Mouse (Mus musculus): ENCODE data around the gene Celf2. TPM values are rescaled to one million over a fixed set of nuclear protein-coding genes. Genes with fewer than 3 reads are reported as not detected.

The Celf2 gene
- total RNA-seq, 4 experiments from 2014 or later = 407 to 514 (median 457) TPM

GRCm38 (mm10) chr2:6872131-6872893, 637.1 kb downstream of the Celf2 start:
- DNase-seq (ENCODE audit: low spot score in 2 of 2) = no peak

GRCm38 (mm10) chr2:6871281-6872130, 637.9 kb downstream of the Celf2 start:
- no peak for DNase-seq (ENCODE audit: low spot score in 2 of 2)

- DNase-seq (ENCODE audit: low spot score in 2 of 2) = no peak
Observed at GRCm38 (mm10) chr2:6869956-6870710, 639.2 kb downstream of the Celf2 start.

DNA sequence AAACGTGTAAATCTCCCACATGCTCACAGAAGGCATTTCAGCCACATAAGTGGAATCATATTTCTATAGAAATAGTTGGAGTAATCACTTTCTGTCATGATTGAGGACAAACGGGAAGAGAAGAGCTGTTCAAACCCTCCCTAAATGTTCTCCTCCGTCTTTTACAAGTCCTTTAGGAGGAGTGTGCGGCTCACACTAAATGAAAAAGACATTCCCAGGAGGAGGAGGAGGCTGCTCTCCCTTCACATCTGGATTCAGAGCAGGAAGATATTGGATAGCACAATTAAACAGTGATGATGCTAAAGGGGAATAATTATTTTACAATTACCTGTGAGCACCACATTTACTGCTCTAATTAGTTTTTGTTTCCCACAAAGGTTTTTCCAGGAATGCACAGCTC, 642.1 kb downstream of the Celf2 start:
- DNase-seq (ENCODE audit: low spot score in 2 of 2) = no peak

GRCm38 (mm10) chr2:6865785-6866184, 643.6 kb downstream of the Celf2 start:
- DNase-seq (ENCODE audit: low spot score in 2 of 2) = no peak

DNA sequence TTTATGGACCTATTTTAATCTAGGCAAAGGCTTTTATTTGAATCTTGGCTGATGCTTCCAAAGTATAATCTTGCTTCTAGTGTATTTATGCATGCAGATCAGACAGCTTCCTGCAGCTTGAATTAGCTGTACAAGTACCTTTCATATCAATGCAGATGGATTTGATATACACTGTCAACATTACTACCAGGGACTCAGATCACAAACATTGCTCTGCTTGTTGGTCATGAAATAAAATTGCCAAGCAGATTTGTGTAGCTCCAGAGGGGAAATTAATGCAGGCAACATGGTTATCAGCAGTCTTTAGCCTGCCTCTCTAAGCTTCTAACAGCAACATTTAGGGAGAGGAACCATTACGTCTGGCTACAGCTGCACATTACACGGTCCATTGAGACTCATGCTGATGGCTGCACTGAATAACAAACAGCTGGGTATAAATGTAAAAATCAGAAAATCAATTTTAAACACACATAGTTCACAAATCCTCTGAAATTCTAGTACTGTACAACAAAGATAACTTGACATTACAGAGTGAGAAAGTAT, 659.2 kb downstream of the Celf2 start:
- DNase-seq (ENCODE audit: low spot score in 2 of 2) = no peak

GRCm38 (mm10) chr2:6849388-6849787, 660.0 kb downstream of the Celf2 start:
- DNase-seq (ENCODE audit: low spot score in 2 of 2) = no peak

GRCm38 (mm10) chr2:6830021-6830420, 679.3 kb downstream of the Celf2 start:
- no peak for DNase-seq (ENCODE audit: low spot score in 2 of 2)

GRCm38 (mm10) chr2:6827583-6827982, 681.8 kb downstream of the Celf2 start:
- DNase-seq (ENCODE audit: low spot score in 2 of 2) = no peak

DNA sequence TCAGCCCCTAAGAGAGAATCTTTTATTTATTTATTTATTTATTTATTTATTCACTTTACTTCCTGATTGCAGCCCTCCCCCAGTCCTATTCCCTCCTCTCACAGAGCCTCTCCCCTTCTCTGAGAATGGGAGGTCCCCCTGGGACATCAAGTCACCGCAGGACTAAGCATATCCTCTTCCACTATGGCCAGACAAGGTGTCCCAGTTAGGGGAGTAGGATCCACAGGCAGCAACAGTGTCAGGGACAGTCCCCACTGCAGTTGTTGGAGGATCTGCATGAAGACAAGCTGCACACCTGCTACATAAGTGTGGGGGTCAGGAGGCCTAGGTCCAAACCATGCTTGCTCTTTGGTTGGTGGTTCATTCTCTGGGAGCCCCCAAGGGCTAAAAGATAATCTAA, 686.3 kb downstream of the Celf2 start:
- DNase-seq (ENCODE audit: low spot score in 2 of 2) = no peak

- no peak for DNase-seq (ENCODE audit: low spot score in 2 of 2)
Observed at GRCm38 (mm10) chr2:6821593-6821992, 687.8 kb downstream of the Celf2 start.

GRCm38 (mm10) chr2:6815281-6815680, 694.1 kb downstream of the Celf2 start:
- no peak for DNase-seq (ENCODE audit: low spot score in 2 of 2)

- DNase-seq (ENCODE audit: low spot score in 2 of 2) = no peak
Observed at GRCm38 (mm10) chr2:6808736-6809135, 700.6 kb downstream of the Celf2 start.

- no peak for DNase-seq (ENCODE audit: low spot score in 2 of 2)
Observed at GRCm38 (mm10) chr2:6796754-6797153, 712.6 kb downstream of the Celf2 start.

DNA sequence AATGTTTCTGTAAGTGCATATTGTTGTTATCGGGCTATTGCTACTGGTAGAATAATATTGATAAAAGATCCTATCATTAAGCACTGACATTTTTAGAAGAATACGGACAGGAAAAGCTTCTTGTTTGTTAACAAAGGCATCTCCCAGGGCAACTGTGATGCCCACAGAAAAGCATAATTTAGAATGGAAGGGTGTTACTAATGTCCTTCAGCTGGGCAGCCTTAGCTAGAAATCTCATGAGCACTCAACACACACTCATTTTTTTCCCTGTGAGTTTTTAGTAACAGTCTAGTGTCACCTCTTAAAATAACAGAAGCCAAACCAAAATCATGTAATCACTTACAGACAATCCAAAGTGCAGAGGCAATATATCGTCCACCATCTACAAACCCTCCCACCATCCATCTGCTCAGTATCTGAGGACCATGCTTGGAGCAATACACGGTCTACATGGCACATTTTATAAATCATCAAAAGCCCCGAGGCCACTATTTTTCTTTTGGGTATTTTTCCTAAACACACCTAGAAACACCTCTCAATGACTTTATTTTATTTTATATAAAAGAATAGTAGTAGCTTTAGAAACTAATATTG, 713.3 kb downstream of the Celf2 start:
- DNase-seq (ENCODE audit: low spot score in 2 of 2) = no peak

DNA sequence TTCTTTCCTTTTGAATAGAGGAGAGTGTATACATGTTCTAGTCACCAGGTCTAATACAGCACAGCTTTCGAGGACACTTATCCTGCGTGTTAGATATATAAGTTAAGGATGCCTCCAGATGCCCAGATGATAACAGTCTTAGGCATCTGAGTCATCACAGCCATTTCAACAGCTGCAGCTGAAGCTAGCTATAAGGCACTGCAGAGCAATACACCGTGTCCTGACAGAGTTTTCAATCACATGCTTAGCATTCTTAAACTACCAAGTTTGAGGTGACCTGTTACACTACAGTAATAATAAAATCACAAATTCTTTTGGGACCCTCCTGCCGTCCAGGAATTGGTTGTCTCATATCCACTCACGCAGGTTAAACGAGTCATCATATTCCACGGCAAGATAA, 714.5 kb downstream of the Celf2 start:
- DNase-seq (ENCODE audit: low spot score in 2 of 2) = no peak

DNA sequence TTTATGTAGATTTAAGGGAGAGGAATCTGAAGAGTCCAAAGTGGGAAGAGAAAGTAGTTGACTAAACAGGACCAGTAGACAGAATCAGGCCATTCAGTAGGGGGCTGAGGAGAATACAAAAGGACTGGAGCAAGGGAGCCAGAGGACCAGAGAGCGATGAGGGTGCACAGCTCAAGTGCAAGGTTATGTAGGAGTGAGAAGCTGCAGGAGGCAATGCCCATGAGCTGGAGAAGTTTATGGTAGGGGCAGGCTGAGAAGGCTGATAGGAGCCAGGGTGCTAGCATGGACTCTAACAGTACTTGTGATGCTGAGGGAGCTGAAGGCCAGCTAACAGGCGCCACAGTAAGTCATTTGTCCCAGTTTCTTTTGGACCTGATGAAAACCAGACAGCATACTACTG, 718.5 kb downstream of the Celf2 start:
- no peak for DNase-seq (ENCODE audit: low spot score in 2 of 2)

- DNase-seq (ENCODE audit: low spot score in 2 of 2) = no peak
Observed at GRCm38 (mm10) chr2:6786494-6787144, 722.7 kb downstream of the Celf2 start.

GRCm38 (mm10) chr2:6770214-6770613, 739.1 kb downstream of the Celf2 start:
- DNase-seq (ENCODE audit: low spot score in 2 of 2) = no peak

DNA sequence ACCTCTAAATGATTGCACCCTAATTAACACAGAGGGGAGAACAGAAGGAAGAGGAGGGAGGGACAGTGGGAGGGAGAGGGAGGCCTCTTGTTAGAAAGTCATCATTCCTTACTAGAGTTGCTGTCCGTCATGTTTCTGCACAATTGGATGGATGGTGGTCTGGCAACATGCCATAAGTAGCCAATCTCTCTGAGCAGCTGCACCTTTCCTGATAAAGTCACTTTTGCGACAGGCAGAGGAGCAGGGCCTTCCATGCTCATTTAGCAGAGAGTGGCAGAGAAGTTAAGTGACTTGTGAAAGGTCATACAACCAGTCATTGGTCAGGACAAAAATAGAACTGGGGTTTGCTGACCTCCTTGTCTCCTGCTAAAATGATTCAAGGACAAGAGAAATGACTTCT, 747.0 kb downstream of the Celf2 start:
- DNase-seq (ENCODE audit: low spot score in 2 of 2) = no peak

DNA sequence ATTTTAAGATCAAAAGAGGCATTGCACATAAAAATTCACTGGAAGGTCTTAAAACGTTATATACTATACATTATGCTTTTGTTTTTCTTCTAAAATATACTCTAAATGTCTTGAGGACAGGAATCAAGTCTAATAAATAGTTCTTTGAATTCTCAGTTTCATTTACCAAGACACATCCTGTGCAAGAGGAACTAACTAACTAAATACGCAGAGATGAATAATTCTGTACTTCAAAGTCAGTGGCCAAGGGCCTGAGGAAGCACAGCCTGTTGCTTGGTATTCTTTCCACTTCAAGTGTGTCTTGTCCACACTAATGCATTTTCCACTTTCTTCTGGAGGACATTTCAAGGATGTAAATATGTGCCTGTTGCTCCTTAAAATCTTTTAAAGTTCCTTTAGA, 766.2 kb downstream of the Celf2 start:
- DNase-seq (ENCODE audit: low spot score in 2 of 2) = no peak
